Mouse (Mus musculus) lung, postnatal 25 days (tissue): ENCODE data around the gene Arnt2.

ENCODE experiments used
- DNase-seq: peaks from one replicate; pipeline ENCODE4 v3.0.0; 2022; ENCODE audit warnings: low spot score

Arnt2 gene

DNA sequence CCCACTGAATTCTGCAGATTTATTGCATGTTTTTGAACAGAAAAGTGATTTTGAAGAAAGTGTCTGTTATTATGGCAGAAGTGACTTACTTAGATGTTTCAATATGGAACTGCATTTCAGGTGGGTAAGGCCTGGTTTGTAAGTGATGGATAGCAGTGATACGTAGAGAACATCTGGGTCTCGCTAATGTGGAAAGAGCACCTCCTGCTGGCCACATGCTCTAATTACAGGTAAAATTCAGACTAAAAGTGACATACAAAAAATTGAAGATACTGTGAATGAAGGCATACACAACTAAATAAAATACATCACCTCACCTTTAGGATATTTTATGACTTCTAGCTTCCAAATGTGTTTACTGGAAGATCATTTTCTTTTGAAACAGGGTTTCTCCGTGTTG, 66.8 kb downstream of the Arnt2 start:
- no peak for DNase-seq

DNA sequence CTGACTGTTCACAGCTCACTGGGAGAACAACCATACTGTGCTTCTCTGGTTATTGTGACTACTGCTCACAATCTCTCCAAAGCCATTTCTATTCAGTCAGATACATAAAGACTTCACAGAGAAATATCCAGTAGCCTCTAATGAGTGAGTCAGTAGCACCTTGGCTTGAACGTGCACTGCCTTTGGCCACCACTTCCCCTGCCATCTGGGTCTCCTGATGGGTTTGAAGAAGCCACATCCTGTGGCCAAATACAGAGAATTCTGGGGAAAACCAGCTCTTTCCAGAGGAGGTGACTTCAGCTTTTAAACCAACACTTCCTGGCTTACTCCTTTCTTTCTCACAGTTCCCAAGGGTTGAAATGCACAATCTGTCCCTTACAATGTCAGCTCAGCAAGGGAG, 69.0 kb downstream of the Arnt2 start:
- no peak for DNase-seq

DNA sequence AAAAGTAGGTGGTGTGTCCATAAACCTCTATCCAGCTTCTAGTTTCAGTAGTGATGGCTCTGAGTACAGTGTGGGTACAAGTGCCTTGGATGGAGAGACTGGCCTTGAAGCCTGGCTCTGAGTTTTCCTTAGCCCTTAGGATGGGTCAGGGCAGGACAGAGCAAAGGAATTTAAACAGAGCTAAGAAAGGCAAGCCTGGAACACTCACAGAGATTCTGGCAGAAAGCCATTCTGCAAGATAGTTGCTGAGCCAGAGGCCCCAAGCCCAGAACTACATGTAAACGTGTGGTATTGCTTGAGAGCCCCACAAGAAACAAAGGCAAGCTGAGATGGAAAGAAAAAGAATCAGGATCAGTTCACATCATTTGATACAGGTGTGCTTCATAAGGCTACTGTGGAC, 70.8 kb downstream of the Arnt2 start:
- DNase-seq = no peak

DNA sequence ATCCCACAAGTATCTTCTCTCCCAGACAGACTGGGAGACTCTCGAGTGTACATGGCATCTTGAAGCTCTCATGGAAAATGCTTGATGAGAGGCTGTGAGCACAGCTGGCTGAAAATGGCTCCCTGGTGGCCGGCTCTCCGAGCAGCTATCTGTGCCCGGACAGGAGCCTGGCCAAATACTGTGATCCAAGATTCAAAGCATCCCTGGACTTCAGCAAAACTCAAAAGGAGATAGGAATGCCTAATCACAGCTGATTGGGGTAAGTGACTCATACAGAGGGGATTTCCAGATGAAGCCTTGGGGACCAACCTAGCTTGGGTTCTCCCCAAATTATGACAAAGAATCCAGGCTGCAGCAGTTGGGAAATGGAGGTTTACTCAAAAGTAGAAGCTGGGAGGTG, 72.2 kb downstream of the Arnt2 start:
- no peak for DNase-seq

DNA sequence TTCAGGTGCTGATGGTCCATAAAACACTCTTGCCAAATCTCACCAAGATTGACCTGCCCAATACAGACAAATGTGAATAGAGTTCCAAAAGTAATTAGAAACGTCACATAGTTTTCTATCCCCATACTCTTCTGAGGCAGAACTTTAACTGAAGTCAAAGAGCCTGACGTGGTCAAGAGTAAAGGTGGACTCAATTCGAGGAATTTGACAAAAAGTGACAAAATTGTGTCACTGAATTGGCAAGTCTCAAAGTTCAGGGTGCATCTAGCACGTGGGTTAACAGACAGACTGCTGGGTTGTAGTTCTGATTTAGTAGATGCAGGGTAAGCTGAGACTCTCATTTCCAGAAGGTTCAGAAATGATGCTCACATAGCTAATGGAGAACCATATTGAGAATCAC, 73.1 kb downstream of the Arnt2 start:
- no peak for DNase-seq

DNA sequence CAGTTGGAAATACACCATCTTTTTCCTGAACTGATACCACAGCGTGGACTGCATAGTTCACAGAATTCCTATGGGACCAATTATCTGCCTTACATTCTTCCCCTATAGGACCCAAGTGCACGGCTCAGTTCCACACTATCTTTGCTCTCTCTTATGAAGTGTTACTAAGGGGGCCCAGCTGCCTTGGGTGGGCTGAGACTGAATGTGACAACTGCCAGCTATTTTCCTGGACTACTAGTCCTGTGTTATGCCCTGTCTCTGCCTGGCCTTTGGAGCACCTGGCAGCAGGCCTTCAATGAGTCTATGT, 73.4 kb downstream of the Arnt2 start:
- no peak for DNase-seq

DNA sequence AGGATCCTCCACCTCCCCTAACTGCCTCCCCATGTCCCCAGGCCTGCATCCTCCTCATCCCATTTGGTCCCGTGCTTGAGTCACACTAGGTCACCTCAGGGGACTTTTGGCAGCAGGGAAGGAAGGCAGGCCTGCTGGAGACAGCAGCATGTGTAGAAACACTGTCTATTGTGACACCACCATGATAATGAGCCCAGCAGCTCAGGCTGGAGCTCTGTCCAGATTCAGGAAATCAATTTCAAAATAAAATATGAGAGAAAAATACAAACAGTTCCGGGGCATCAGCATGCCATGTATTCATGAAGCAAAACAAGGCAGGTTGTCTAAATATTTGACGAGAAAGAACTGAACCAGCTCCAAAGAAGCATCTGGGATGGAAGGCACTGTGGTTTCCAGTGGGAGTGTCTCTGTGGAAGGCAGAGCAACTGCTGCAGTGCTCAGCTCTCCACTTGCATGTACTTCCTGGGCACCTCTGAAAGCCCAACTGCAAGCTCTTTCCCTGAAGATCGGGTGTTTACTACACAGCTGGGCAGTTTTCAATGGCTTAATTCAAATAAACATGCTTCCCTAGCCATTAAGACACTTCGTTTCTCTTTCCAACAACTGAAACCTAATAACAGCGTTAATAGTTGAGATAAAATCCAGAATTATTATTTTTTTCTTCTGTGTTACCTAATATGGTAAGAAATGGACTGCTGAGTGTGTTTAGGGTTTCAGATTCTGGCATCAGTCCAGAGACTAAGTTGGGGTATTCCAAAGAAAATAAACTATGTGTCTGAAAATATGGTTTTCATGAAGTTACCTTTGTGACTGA, 74.0 kb downstream of the Arnt2 start:
- DNase-seq = no peak

DNA sequence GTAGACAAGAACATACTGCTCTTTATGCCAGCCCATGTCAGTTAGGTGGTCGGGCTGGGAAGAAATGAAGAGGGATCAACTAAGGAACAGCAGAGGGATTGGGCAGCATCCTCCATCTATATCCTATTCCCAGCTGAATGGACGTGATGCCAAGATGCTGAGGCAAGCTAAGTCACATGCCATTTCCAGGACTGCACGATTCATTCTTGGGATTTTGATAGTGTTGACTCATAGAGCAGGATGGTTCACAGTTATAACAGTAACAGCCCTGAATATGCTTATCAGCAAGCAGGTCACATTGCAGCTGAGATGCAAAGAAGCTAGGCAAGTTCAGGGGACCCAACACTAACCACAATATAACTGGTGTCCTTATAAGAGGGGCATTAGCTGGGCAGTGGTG, 76.0 kb downstream of the Arnt2 start:
- DNase-seq = no peak

GRCm38 (mm10) chr7:84332295-84333168, 77.4 kb downstream of the Arnt2 start:
- no peak for DNase-seq

DNA sequence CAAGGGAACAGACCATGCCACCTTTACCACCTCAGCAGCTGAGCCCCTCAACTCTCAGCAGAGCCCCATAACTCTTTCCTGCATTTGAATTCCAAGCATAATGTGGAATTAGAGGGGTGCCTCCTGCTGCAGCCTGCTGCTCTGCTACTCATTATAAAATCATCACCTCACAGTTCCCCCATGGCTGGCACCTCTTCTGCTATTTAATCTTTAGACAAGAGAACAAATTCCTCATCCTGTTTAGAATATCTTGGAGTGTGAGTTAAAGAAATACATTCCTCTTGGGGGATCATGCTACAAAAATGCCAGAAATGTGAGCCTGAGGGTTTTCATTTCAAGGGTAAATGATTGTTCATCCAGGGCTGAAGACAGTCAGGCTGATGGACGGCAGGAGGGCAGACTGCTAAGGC, 80.8 kb downstream of the Arnt2 start:
- DNase-seq = no peak

DNA sequence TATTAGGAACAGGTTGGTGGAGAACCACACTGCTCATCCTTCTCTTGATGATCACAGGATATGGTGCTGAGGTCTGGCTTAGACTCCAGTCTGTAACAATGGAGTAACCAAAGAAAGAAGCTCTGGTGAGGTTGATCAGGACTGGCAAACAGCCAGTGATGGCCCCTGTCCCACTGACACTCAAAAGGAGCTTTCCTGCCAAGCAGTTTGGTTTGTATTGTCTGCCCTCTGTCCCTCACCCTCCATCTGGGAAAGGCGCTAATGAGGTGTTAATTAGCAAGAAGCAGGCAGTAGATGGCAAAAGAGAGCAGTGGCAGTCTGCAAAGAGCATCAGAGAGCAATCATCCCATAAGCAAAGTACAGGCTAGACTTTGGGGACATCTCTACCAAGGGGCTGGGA, 81.2 kb downstream of the Arnt2 start:
- DNase-seq = no peak

DNA sequence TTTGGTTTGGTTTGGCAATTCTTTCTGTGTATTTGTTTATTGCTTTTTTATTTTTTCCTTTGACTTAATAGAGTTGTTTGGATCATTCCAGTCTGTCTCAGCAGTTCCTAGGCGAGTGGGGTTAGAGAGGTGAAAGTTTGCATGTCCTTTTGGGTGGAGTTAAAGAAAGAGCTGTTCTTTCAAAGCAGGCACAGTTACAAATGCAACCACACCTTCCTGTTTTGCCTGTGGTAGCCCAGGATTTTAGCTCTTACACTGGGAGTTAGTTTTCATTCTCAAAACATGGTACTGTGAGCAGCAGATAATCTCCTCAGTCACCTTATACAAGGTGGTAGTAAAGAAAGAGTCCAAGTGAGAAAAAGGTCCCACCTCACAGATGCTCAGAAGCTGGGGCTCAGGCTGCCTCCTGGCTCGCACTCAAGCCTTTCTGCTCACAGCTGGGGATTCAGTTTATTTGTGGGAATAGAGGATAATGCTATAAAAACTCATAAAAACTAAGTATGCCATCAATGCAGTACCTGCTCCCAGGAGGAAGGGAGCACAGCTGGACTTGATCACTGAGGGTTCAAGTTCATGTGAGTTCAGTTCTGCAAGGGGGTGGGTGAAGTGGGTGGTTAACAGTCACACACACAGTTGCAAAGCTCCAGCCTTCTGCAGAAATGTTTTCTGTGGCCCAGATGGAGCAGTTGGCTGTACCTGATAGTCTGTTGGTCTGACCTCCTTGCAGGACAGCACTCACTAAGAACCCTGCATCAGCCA, 84.2 kb downstream of the Arnt2 start:
- no peak for DNase-seq

DNA sequence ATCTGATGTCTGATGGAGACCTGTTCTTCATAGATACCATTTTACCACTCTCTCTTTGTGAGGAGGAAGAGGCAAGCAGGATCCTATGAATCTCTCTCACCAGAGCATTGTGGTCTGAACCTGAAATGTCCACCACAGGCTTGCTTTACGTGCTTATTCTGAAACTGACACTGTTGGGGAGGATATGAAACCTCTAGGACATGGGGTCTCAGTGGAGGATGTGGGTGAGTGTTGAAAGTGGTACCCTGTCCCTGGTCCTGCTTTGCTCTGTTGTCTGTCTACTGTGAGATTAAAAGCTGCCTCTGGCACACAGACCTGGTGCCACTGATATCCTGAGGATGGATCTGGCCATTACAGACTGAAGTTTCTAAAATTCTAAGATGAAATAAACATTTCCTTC, 88.4 kb downstream of the Arnt2 start:
- no peak for DNase-seq

DNA sequence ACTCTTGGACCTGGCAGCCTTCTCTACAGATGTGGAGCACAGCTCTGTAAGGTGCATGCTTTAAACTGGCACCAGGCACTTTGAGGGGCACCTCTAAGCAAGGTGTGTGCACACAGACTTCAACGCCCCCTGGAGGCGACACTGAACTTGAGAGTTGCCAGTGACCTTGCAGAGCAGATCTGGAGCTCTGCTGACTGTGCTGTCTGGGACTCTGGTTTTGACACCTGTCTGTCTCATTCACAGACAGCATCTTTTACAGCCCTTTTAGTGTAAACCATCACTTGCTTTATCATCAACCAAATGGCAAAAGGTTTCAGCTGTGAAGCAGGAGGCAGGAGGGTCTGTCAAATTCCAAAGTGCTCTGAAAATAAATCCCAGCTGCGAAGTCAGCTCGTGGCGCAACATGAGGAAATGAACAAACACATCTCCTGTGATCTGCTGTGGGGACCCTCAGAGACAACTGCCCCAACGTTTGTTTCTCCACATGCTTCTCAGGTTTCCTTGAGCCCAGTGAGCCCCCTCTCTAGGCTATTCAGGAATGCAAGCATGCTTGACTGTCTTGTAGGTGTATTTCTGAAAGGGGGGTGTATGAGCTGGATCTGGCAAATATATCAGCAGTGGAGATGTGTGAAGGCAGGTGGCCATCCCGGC, 94.5 kb downstream of the Arnt2 start:
- no peak for DNase-seq

GRCm38 (mm10) chr7:84314742-84315141, 95.2 kb downstream of the Arnt2 start:
- DNase-seq = no peak

- no peak for DNase-seq
Observed at GRCm38 (mm10) chr7:84311624-84312023, 98.4 kb downstream of the Arnt2 start.

- DNase-seq = no peak
Observed at GRCm38 (mm10) chr7:84310909-84311311, 99.1 kb downstream of the Arnt2 start.

DNA sequence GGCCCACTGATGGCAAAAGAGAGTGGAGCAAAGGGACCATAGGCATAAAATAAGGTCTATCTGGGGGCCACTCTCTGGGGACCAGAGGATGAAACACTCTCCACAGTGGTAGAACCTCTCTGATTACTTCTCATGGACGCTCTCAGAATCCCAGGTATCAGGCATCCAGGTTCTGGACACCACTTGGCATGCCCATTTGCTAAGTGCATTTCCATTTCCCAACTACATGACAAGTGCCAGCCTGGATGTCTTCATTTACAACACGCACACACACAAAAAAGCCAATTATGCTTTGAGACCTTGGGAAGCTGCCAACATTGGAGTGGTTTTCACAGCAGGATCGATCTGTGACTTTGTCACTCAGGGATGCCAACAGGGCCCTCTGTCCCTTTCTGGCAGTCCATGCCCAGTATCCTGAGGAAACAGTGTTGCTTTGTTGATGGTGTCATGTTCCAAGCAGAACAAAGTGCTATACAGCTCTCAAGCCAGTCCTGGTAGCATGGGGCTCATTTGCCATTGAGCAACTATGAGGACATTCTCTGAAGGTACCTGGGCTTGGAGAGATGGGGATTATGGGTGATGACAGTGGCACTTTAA, 102.5 kb downstream of the Arnt2 start:
- DNase-seq = no peak

DNA sequence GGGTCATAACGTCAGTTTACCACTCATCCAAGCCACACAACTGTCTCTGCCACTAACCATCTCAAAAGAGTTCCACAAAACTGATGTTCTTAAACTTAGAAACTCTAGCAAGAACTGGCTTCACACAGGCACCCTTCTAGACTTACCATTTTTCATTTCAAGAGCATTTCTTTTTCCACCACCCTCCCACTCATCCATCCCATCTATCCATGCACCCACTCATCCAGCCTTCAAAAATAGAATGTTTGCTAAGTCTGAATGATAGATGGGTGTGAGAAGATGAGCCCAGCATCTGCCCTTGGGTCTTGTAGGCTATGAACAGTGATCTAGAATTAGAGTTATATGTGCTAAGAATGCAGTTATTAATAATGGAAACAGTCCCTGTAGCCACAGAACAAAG, 109.7 kb downstream of the Arnt2 start:
- DNase-seq = no peak

- peak; percentile 8 for DNase-seq
Observed at GRCm38 (mm10) chr7:84299601-84300000, 110.4 kb downstream of the Arnt2 start.

- DNase-seq = no peak
Observed at GRCm38 (mm10) chr7:84293054-84293453, 116.9 kb downstream of the Arnt2 start.

- no peak for DNase-seq
Observed at GRCm38 (mm10) chr7:84287226-84287587, 122.8 kb downstream of the Arnt2 start.
